Mouse (Mus musculus) limb, embryonic 11.5 days (tissue): ENCODE data around the gene Hip1. TPM values are rescaled to one million over a fixed set of nuclear protein-coding genes. Genes with fewer than 3 reads are reported as not detected.

Source experiments
- ATAC-seq: fragments of 200-750 bp; cut with Nextera tagmentation; 2 replicates; pipeline ENCODE4 v1.8.0; 2017; ENCODE audit warnings: low read depth; ENCODE audit not compliant: insufficient number of reproducible peaks, low FRiP score, low TSS enrichment
- DNase-seq: peaks from one replicate; pipeline ENCODE4 v3.0.0-alpha.2; 2015; ENCODE audit warnings: low spot score
- H3K27ac ChIP-seq: fragments of 300-500 bp; sonication (generic); replicated peaks from 2 replicates; pipeline ENCODE4 v1.5.1; 2014; ENCODE audit warnings: low read depth, mild to moderate bottlenecking, low read length
- H3K27me3 ChIP-seq: fragments of 300-500 bp; sonication (generic); 2 replicates; pipeline ENCODE4 v1.6.1; 2014; ENCODE audit warnings: mild to moderate bottlenecking, low read length, mixed read lengths; ENCODE audit not compliant: control insufficient read depth, insufficient read depth
- H3K36me3 ChIP-seq: fragments of 300-500 bp; sonication (generic); 2 replicates; pipeline ENCODE4 v1.6.1; 2014; ENCODE audit warnings: mild to moderate bottlenecking, low read length, moderate library complexity, mixed read lengths; ENCODE audit not compliant: control insufficient read depth, insufficient read depth
- H3K4me1 ChIP-seq: fragments of 300-500 bp; sonication (generic); 2 replicates; pipeline ENCODE4 v1.6.1; 2014; ENCODE audit warnings: low read length, mixed read lengths; ENCODE audit not compliant: control insufficient read depth, insufficient read depth
- H3K4me2 ChIP-seq: fragments of 300-500 bp; sonication (generic); 2 replicates; pipeline ENCODE4 v1.6.1; 2014; ENCODE audit warnings: low read depth, mild to moderate bottlenecking, moderate library complexity; ENCODE audit not compliant: severe bottlenecking
- H3K4me3 ChIP-seq: fragments of 300-500 bp; sonication (generic); 2 replicates; pipeline ENCODE4 v1.5.1; 2014; ENCODE audit warnings: low read depth, low read length
- H3K9ac ChIP-seq: fragments of 300-500 bp; sonication (generic); 2 replicates; pipeline ENCODE4 v1.6.1; 2014; ENCODE audit warnings: mild to moderate bottlenecking, low read length
- H3K9me3 ChIP-seq: fragments of 300-500 bp; sonication (generic); 2 replicates; pipeline ENCODE4 v1.6.1; 2016; ENCODE audit warnings: low read length; ENCODE audit not compliant: control insufficient read depth
- WGBS: fragments of 180-500 bp; shearing (Covaris S2); extraction: QIAGEN DNeasy Blood & Tissue Kit; methylation state at CpG from one replicate; pipeline ENCODE4 v1.1.7; 2014; 5-methylcytosine and 5-hydroxymethylcytosine counted together
- microRNA-seq: library from miRNA; unstranded; fragments of <30 nt; microRNA quantifications from one replicate; pipeline ENCODE4, GENCODE M21; 2016
- polyA plus RNA-seq: library from polyadenylated mRNA; unstranded; fragments of >200 nt; fragmentation: Nextera tagmentation; extraction: Ambion mirVana; gene quantifications from 2 replicates; pipeline ENCODE4 v1.2.1, GENCODE M21; 2014

Gene Hip1
- polyA plus RNA-seq, 1 experiment from 2014 or later = 35.2 TPM

DNA sequence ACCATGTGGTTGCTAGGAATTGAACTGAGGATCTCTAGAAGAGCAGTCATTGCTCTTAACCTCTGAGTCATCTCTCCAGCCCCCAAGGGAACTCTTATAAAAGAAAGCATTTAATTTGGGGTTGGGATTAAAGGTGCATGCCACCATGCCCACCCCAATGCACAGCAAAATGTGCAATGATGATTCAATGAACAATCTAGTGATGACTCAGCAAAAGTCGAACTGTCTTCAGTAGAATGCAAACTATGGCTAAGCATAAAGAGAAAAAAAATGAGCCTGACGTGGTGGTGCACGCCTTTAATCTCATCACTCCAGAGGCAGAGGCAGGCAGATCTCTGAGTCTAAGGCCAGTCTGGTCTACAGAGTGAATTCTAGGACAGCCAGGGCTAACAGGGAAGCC, 182.3 kb downstream of the Hip1 start:
- H3K4me1 ChIP-seq = no peaks in the 10 kb centered on the region
- no peak overlapping the region for H3K4me3 ChIP-seq
- H3K9ac ChIP-seq = no peak overlapping the region
- no peaks in the 10 kb centered on the region for H3K27me3 ChIP-seq
- H3K9me3 ChIP-seq = peaks cover 2% of the 10 kb centered on the region
- 89% methylated on average over 3 of the region's 3 CpGs for WGBS
- H3K36me3 ChIP-seq = no peaks in the 10 kb centered on the region
- H3K27ac ChIP-seq = no peak overlapping the region
- no peak for DNase-seq
- no peak for ATAC-seq
- no peak overlapping the region for H3K4me2 ChIP-seq

DNA sequence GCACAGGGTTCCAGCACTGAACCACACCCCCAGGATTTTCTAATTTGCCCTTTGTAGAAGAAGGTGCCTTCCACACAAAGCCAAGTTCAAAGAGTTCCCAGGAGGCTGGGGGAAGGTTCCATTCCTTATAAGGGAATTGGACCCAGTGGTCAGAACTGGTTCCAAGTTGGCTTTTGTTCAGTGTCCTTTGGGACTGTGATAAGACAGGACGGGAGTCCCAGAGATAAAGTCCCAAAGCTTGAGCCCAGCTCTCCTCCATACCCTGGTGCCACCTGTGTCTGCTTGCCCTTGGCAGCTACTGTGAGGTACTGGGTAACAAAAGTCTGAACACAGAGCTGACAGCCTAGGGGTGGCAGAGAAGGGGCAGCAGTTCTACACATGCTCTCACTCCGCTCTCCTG, 185.1 kb downstream of the Hip1 start:
- H3K9ac ChIP-seq = no peak overlapping the region
- H3K27ac ChIP-seq = no peak overlapping the region
- peaks cover 4% of the 10 kb centered on the region for H3K9me3 ChIP-seq
- no peak overlapping the region for H3K4me3 ChIP-seq
- DNase-seq = no peak
- H3K4me1 ChIP-seq = no peaks in the 10 kb centered on the region
- no peaks in the 10 kb centered on the region for H3K27me3 ChIP-seq
- ATAC-seq = no peak
- no peak overlapping the region for H3K4me2 ChIP-seq
- 92% methylated on average over 2 of the region's 2 CpGs for WGBS
- no peaks in the 10 kb centered on the region for H3K36me3 ChIP-seq

DNA sequence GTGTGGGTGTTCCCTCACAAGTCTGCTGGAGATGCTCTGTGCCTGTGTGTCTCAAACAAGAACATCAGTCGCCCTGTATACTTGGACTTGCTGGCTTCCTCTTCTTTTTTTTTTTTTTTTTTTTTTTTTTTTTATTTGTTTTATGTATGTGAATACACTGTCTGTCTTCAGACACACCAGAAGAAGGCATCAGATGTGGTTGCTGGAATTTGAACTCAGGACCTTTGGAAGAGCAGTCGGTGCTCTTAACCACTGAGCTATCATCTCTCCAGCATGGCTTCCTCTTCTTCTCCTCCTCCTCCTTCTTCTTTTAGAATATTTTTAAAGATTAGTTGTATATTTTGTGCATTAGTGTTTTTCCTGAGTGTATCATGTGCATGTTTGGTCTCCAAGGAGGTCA, 187.4 kb downstream of the Hip1 start:
- WGBS = 84% methylated on average over 2 of the region's 2 CpGs
- no peak for ATAC-seq
- H3K27ac ChIP-seq = no peak overlapping the region

More for the DNA sequence above, 187.4 kb downstream of the Hip1 start:
- H3K9ac ChIP-seq = no peak overlapping the region
- no peak for DNase-seq
- no peaks in the 10 kb centered on the region for H3K36me3 ChIP-seq
- no peaks in the 10 kb centered on the region for H3K4me1 ChIP-seq
- no peak overlapping the region for H3K4me2 ChIP-seq
- no peaks in the 10 kb centered on the region for H3K27me3 ChIP-seq
- H3K4me3 ChIP-seq = no peak overlapping the region
- peaks cover 4% of the 10 kb centered on the region for H3K9me3 ChIP-seq

Small RNA genes lying within 50 kb of the gene (microRNA-seq; reads per million reads assigned to microRNA genes)
- 1.5 reads per million for gene Mir7033

Other genes starting within 250 kb of the Hip1 start
- 0.12 and 0.20 TPM in 2 replicates for gene Fkbp6, start 195.1 kb downstream of the Hip1 start, polyA plus RNA-seq
- gene Trim50, start 191.8 kb downstream of the Hip1 start, polyA plus RNA-seq = not detected in 2 replicates
- gene Nsun5, start 175.2 kb downstream of the Hip1 start, polyA plus RNA-seq = 31.5 and 36.1 TPM in 2 replicates
- gene Pom121, start 150.6 kb downstream of the Hip1 start, polyA plus RNA-seq = 21.4 and 21.8 TPM in 2 replicates
- not detected in 2 replicates for gene Ccl26, start 18.4 kb upstream of the Hip1 start, polyA plus RNA-seq
- gene Ccl24, start 27.9 kb upstream of the Hip1 start, polyA plus RNA-seq = 0.37 and 1.3 TPM in 2 replicates
- 55.3 and 56.6 TPM in 2 replicates for gene Rhbdd2, start 87.5 kb upstream of the Hip1 start, polyA plus RNA-seq
- gene Por, start 124.9 kb upstream of the Hip1 start, polyA plus RNA-seq = 111 and 121 TPM in 2 replicates
- 43.6 and 49.5 TPM in 2 replicates for gene Tmem120a, start 199.3 kb upstream of the Hip1 start, polyA plus RNA-seq
- 0.40 TPM in 1 of 2 replicates, not detected in the other for gene Styxl1, start 233.3 kb upstream of the Hip1 start, polyA plus RNA-seq
- gene Mdh2, start 233.4 kb upstream of the Hip1 start, polyA plus RNA-seq = 550 and 569 TPM in 2 replicates